Mouse (Mus musculus): ENCODE measurements around the gene Trim52. TPM values are rescaled to one million over a fixed set of nuclear protein-coding genes. Genes with fewer than 3 reads are reported as not detected.

Gene Trim52
- not detected in 2 replicates for polyA plus RNA-seq (2011; ENCODE audit: insufficient read depth, insufficient read length, low replicate concordance, missing spikeins)

- TF ChIP-seq POLR2A (IDR thresholded peaks at IDR 0.05; ENCODE audit: borderline replicate concordance, control insufficient read depth, low read depth, low read length) (no peak), CTCF (IDR thresholded peaks at IDR 0.05; ENCODE audit: control insufficient read depth, insufficient read depth, low read length) (no peak)
- WGBS: 93% methylated on average over 21 of the region's 21 CpGs
- no peak within 1 kb of the TSS for H3K27ac ChIP-seq (ENCODE audit: control insufficient read depth, insufficient read depth, low read depth, low read length, poor library complexity)
- H3K4me1 ChIP-seq (ENCODE audit: control insufficient read depth, insufficient read depth, low read length): no peaks in the 10 kb centered on the region
- no peak within 1 kb of the TSS for H3K4me3 ChIP-seq (replicated peaks; ENCODE audit: control insufficient read depth, low read depth, low read length)
These were observed at the start of gene Trim52 for GRCm38 (mm10) chr14:106105980-106106379. TSS of gene Trim52 (plus strand) at chr14:106106198.

GRCm38 (mm10) chr14:106072608-106073007 is 33.4 kb upstream of the Trim52 start:
- Histone ChIP-seq H3K27ac (ENCODE audit: control insufficient read depth, insufficient read depth, low read depth, low read length, poor library complexity) (no peak overlapping the region), H3K4me3 (replicated peaks; ENCODE audit: control insufficient read depth, low read depth, low read length) (no peak overlapping the region), H3K4me1 (ENCODE audit: control insufficient read depth, insufficient read depth, low read length) (no peaks in the 10 kb centered on the region)
- WGBS: 78% methylated on average over 1 of the region's 1 CpGs
- no peak for TF ChIP-seq POLR2A (IDR thresholded peaks at IDR 0.05; ENCODE audit: borderline replicate concordance, control insufficient read depth, low read depth, low read length)
- TF ChIP-seq CTCF (IDR thresholded peaks at IDR 0.05; ENCODE audit: control insufficient read depth, insufficient read depth, low read length): no peak

- Histone ChIP-seq H3K4me3 (replicated peaks; ENCODE audit: control insufficient read depth, low read depth, low read length) (no peak overlapping the region), H3K27ac (ENCODE audit: control insufficient read depth, insufficient read depth, low read depth, low read length, poor library complexity) (no peak overlapping the region), H3K4me1 (ENCODE audit: control insufficient read depth, insufficient read depth, low read length) (no peaks in the 10 kb centered on the region)
- WGBS: 79% methylated on average over 3 of the region's 3 CpGs
- no peak for TF ChIP-seq POLR2A (IDR thresholded peaks at IDR 0.05; ENCODE audit: borderline replicate concordance, control insufficient read depth, low read depth, low read length)
- TF ChIP-seq CTCF (IDR thresholded peaks at IDR 0.05; ENCODE audit: control insufficient read depth, insufficient read depth, low read length): no peak
These were observed 30.6 kb upstream of the Trim52 start for GRCm38 (mm10) chr14:106075181-106076064.

GRCm38 (mm10) chr14:106088480-106089037 is 17.4 kb upstream of the Trim52 start:
- no peak for TF ChIP-seq CTCF (IDR thresholded peaks at IDR 0.05; ENCODE audit: control insufficient read depth, insufficient read depth, low read length)
- TF ChIP-seq POLR2A (IDR thresholded peaks at IDR 0.05; ENCODE audit: borderline replicate concordance, control insufficient read depth, low read depth, low read length): no peak
- Histone ChIP-seq H3K4me3 (replicated peaks; ENCODE audit: control insufficient read depth, low read depth, low read length) (no peak overlapping the region), H3K27ac (ENCODE audit: control insufficient read depth, insufficient read depth, low read depth, low read length, poor library complexity) (no peak overlapping the region), H3K4me1 (ENCODE audit: control insufficient read depth, insufficient read depth, low read length) (no peaks in the 10 kb centered on the region)
- 70% methylated on average over 13 of the region's 13 CpGs for WGBS

- WGBS: 87% methylated on average over 4 of the region's 4 CpGs
- no peak overlapping the region for H3K4me3 ChIP-seq (replicated peaks; ENCODE audit: control insufficient read depth, low read depth, low read length)
- no peaks in the 10 kb centered on the region for H3K4me1 ChIP-seq (ENCODE audit: control insufficient read depth, insufficient read depth, low read length)
- no peak for TF ChIP-seq CTCF (IDR thresholded peaks at IDR 0.05; ENCODE audit: control insufficient read depth, insufficient read depth, low read length)
- no peak for TF ChIP-seq POLR2A (IDR thresholded peaks at IDR 0.05; ENCODE audit: borderline replicate concordance, control insufficient read depth, low read depth, low read length)
- H3K27ac ChIP-seq (ENCODE audit: control insufficient read depth, insufficient read depth, low read depth, low read length, poor library complexity): no peak overlapping the region
These were observed 9.2 kb upstream of the Trim52 start for GRCm38 (mm10) chr14:106096816-106097215.

GRCm38 (mm10) chr14:106100858-106101257 is 5.1 kb upstream of the Trim52 start:
- TF ChIP-seq POLR2A (IDR thresholded peaks at IDR 0.05; ENCODE audit: borderline replicate concordance, control insufficient read depth, low read depth, low read length) (no peak), CTCF (IDR thresholded peaks at IDR 0.05; ENCODE audit: control insufficient read depth, insufficient read depth, low read length) (no peak)

GRCm38 (mm10) chr14:106106425-106106824 is 427 bp downstream of the Trim52 start:
- TF ChIP-seq CTCF (IDR thresholded peaks at IDR 0.05; ENCODE audit: control insufficient read depth, insufficient read depth, low read length) (no peak), POLR2A (IDR thresholded peaks at IDR 0.05; ENCODE audit: borderline replicate concordance, control insufficient read depth, low read depth, low read length) (no peak)
- 96% methylated on average over 22 of the region's 22 CpGs for WGBS
- H3K4me3 ChIP-seq (replicated peaks; ENCODE audit: control insufficient read depth, low read depth, low read length): no peak overlapping the region
- no peak overlapping the region for H3K27ac ChIP-seq (ENCODE audit: control insufficient read depth, insufficient read depth, low read depth, low read length, poor library complexity)
- H3K4me1 ChIP-seq (ENCODE audit: control insufficient read depth, insufficient read depth, low read length): no peaks in the 10 kb centered on the region

More at GRCm38 (mm10) chr14:106100858-106101257, 5.1 kb upstream of the Trim52 start:
- WGBS: 88% methylated on average over 14 of the region's 14 CpGs
- Histone ChIP-seq H3K4me3 (replicated peaks; ENCODE audit: control insufficient read depth, low read depth, low read length) (no peak overlapping the region), H3K4me1 (ENCODE audit: control insufficient read depth, insufficient read depth, low read length) (no peaks in the 10 kb centered on the region), H3K27ac (ENCODE audit: control insufficient read depth, insufficient read depth, low read depth, low read length, poor library complexity) (no peak overlapping the region)

GRCm38 (mm10) chr14:106119371-106119770 is 13.4 kb downstream of the Trim52 start:
- 63% methylated on average over 2 of the region's 2 CpGs for whole genome bisulfite sequencing
- TF ChIP-seq CTCF (IDR thresholded peaks at IDR 0.05; ENCODE audit: control insufficient read depth, insufficient read depth, low read length) (no peak), POLR2A (IDR thresholded peaks at IDR 0.05; ENCODE audit: borderline replicate concordance, control insufficient read depth, low read depth, low read length) (no peak)
- Histone ChIP-seq H3K27ac (ENCODE audit: control insufficient read depth, insufficient read depth, low read depth, low read length, poor library complexity) (no peak overlapping the region), H3K4me1 (ENCODE audit: control insufficient read depth, insufficient read depth, low read length) (no peaks in the 10 kb centered on the region), H3K4me3 (replicated peaks; ENCODE audit: control insufficient read depth, low read depth, low read length) (no peak overlapping the region)
